Mouse (Mus musculus): ENCODE measurements around the gene Krt77. TPM values are rescaled to one million over a fixed set of nuclear protein-coding genes. Genes with fewer than 3 reads are reported as not detected.

The Krt77 gene
- not detected for total RNA-seq (2023)

DNA sequence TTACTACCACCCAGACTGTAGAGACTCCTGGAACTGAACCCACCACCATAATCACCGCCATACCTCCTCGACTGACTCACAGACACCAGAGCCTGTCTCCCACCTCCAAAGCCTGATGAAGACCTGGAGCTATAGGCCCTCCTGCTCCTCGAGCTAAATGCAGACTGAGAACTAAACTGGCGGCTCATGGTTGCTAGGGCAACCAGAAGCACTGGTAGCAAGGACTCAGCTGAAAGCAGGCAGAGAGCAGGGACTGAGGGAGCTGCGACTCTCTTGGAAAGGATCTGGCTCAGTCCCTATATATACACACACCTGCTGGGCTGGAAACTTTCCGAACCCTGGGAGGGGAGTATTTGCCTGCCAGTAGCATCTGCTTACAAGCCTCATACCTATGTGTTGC is at the start of gene Krt77:
Gene Krt77 (minus strand): TSS at position 275 of the 400 bp plus-strand sequence.

DNA sequence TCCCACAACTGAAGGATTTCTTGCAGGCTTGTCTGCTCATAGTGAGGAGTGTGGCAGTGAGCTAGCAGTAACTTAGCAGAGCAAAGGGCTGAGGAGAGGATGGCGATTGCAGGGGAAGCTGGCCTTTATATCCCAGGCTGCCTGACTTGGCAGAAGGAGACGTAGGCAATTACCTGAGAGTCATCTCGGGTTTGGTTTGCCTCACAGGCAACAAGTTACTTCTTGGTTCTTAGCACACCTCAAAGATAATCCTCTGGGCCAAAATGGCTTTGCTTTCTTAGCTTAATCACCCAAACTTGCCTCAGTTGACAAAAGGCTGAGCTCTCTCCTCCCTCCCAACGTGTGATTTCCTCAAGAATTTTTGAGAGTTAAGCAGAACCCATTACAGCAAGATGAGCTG is 23.3 kb upstream of the Krt77 start, which contains the start of gene Krt76:
Gene Krt76 (minus strand): TSS at position 101 of the 400 bp plus-strand sequence.

DNA sequence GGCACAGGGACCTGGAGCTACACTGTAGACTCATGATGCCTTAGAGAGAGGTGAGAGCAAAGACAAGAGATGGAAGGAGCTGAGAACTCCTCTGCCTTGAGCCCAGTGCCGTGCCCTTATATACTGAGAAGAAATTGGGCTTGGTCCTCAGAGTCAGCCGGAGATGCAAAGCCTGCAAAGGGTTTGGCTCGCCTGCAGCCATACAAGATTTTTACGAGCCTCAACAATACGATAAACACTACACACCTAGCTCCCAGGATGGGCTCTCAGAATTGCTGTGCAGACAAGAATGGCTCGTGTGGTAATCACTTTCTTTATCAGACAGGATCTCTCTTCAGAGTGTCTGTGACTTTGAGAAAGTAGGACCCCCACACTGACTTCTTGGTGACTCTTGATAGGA is 18.8 kb downstream of the Krt77 start, which contains the start of gene Krt1:
Gene Krt1 (minus strand): TSS at position 101 of the 400 bp plus-strand sequence.

DNA sequence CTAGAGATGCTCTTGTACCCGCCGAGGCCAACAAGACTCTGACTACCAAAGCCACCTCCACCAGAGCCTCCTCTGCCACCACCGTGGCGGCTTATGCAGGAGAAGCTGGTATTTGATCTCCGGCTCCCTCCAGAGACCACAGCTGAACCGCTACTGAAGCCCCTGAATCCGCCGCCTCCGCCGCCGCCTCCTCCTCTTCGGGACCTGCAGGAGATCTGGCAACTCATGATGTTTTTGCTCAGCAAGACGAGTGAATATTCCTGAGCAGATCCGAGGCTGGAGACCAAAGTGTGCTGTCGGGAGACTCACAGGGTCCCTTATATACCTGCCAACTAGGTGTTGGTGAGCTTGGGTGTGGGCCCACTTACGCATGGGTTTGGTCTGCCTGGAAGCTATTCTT is 51.6 kb downstream of the Krt77 start, which contains the start of gene Krt2:
Gene Krt2 (minus strand): TSS at position 295 of the 400 bp plus-strand sequence.

Other genes with a start within 250 kb of the Krt77 start
- not detected for gene Gm5414, start 241.5 kb downstream of the Krt77 start, total RNA-seq (2023)
- not detected for gene Gm5478, start 222.3 kb downstream of the Krt77 start, total RNA-seq (2023)
- gene Krt6b, start 189.4 kb downstream of the Krt77 start, total RNA-seq (2023) = not detected
- gene Krt6a, start 175.4 kb downstream of the Krt77 start, total RNA-seq (2023) = not detected
- gene Krt5, start 156.8 kb downstream of the Krt77 start, total RNA-seq (2023) = not detected
- not detected for gene Krt71, start 126.6 kb downstream of the Krt77 start, total RNA-seq (2023)
- not detected for gene Krt72, start 83.2 kb downstream of the Krt77 start, total RNA-seq (2023)
- not detected for gene Krt73, start 67.4 kb downstream of the Krt77 start, total RNA-seq (2023)
- not detected for gene Krt2, start 51.5 kb downstream of the Krt77 start, total RNA-seq (2023)
- gene Krt1, start 18.9 kb downstream of the Krt77 start, total RNA-seq (2023) = not detected
- not detected for gene Krt76, start 23.2 kb upstream of the Krt77 start, total RNA-seq (2023)
- 0.26 TPM for gene Krt4, start 55.0 kb upstream of the Krt77 start, total RNA-seq (2023)
- not detected for gene Krt79, start 70.6 kb upstream of the Krt77 start, total RNA-seq (2023)
- gene Krt78, start 84.6 kb upstream of the Krt77 start, total RNA-seq (2023) = not detected
- gene Krt8, start 134.8 kb upstream of the Krt77 start, total RNA-seq (2023) = not detected
- gene Krt18, start 158.5 kb upstream of the Krt77 start, total RNA-seq (2023) = not detected
- 235 TPM for gene Eif4b, start 204.1 kb upstream of the Krt77 start, total RNA-seq (2023)
- 2.1 TPM for gene Tns2, start 230.7 kb upstream of the Krt77 start, total RNA-seq (2023)

Data from CD4-positive naive resting alpha-beta T cell, adult 76 days (primary cell).